Mouse (Mus musculus): ENCODE measurements around the gene Rtl8c.
"Not testable (repeated sequence)": the region's sequence is repeated elsewhere in the genome, so short reads cannot be mapped to it uniquely, and the experiment has no call there.

- TF ChIP-seq GATA1 (IDR thresholded peaks at IDR 0.05; ENCODE audit: borderline replicate concordance, low read length); FLI1 (IDR thresholded peaks at IDR 0.05; ENCODE audit: low read length): not testable (repeated sequence)
Observed at GRCm38 (mm10) chrX:53581407-53581806, 26.4 kb upstream of the Rtl8c start.
